Mouse (Mus musculus) midbrain, embryonic 13.5 days (tissue): ENCODE results near the gene Tmeff2. TPM values are rescaled to one million over a fixed set of nuclear protein-coding genes. Genes with fewer than 3 reads are reported as not detected.

Experiments used
- ATAC-seq: fragments of 200-750 bp; cut with Nextera tagmentation; 2 replicates; pipeline ENCODE4 v1.8.0; 2017; ENCODE audit warnings: mild to moderate bottlenecking, moderate TSS enrichment, moderate library complexity
- H3K27ac ChIP-seq: fragments of 300-500 bp; sonication (generic); 2 replicates; pipeline ENCODE4 v1.5.1; 2015; ENCODE audit warnings: inconsistent platforms, mild to moderate bottlenecking, moderate library complexity
- H3K27me3 ChIP-seq: fragments of 300-500 bp; sonication (generic); 2 replicates; pipeline ENCODE4 v1.6.1; 2015; ENCODE audit warnings: mild to moderate bottlenecking, inconsistent platforms
- H3K36me3 ChIP-seq: fragments of 300-500 bp; sonication (generic); 2 replicates; pipeline ENCODE4 v1.6.1; 2015; ENCODE audit warnings: mild to moderate bottlenecking, inconsistent platforms
- H3K4me1 ChIP-seq: fragments of 300-500 bp; sonication (generic); replicated peaks from 2 replicates; pipeline ENCODE4 v1.6.1; 2015; ENCODE audit warnings: inconsistent platforms
- H3K4me2 ChIP-seq: fragments of 300-500 bp; sonication (generic); replicated peaks from 2 replicates; pipeline ENCODE4 v1.6.1; 2015; ENCODE audit warnings: moderate library complexity, mild to moderate bottlenecking, inconsistent platforms
- H3K4me3 ChIP-seq: fragments of 300-500 bp; sonication (generic); replicated peaks from 2 replicates; pipeline ENCODE4 v1.5.1; 2015; ENCODE audit warnings: mild to moderate bottlenecking, inconsistent platforms
- H3K9ac ChIP-seq: fragments of 300-500 bp; sonication (generic); replicated peaks from 2 replicates; pipeline ENCODE4 v1.6.1; 2015; ENCODE audit warnings: mild to moderate bottlenecking, inconsistent platforms
- H3K9me3 ChIP-seq: fragments of 300-500 bp; sonication (generic); 2 replicates; pipeline ENCODE4 v1.6.1; 2016; ENCODE audit warnings: mild to moderate bottlenecking, inconsistent platforms
- WGBS: fragments of 180-500 bp; shearing (Covaris S2); methylation state at CpG from one replicate; pipeline ENCODE4 v1.1.7; 2015; 5-methylcytosine and 5-hydroxymethylcytosine counted together
- polyA plus RNA-seq: library from polyadenylated mRNA; unstranded; fragments of >200 nt; fragmentation: Nextera tagmentation; extraction: Ambion mirVana; gene quantifications from 2 replicates; pipeline ENCODE4 v1.2.1, GENCODE M21; 2015

Tmeff2 gene
- polyA plus RNA-seq, 1 experiment from 2014 or later, result 41.2 TPM

GRCm38 (mm10) chr1:51126425-51126765 lies 225.9 kb downstream of the Tmeff2 start:
- Histone ChIP-seq H3K4me2 (no peak overlapping the region), H3K4me1 (peaks cover 3% of the 10 kb centered on the region; the same call in 1 of the 2 replicates), H3K9ac (no peak overlapping the region), H3K27me3 (no peaks in the 10 kb centered on the region), H3K36me3 (no peaks in the 10 kb centered on the region), H3K4me3 (no peak overlapping the region), H3K9me3 (no peaks in the 10 kb centered on the region), H3K27ac (no peak overlapping the region)
- no peak for ATAC-seq
- WGBS, result 52% methylated on average over 5 of the region's 5 CpGs

- Histone ChIP-seq H3K4me3 (no peak overlapping the region), H3K9me3 (no peaks in the 10 kb centered on the region), H3K36me3 (no peaks in the 10 kb centered on the region), H3K4me2 (no peak overlapping the region), H3K4me1 (no peaks in the 10 kb centered on the region), H3K27me3 (peaks cover 6% of the 10 kb centered on the region; the same call in 1 of the 2 replicates), H3K9ac (no peak overlapping the region), H3K27ac (no peak overlapping the region)
- WGBS, result 83% methylated on average over 2 of the region's 2 CpGs
- no peak for ATAC-seq
Measured at GRCm38 (mm10) chr1:51136792-51137191, 236.3 kb downstream of the Tmeff2 start.

- Histone ChIP-seq H3K4me1 (no peaks in the 10 kb centered on the region), H3K36me3 (no peaks in the 10 kb centered on the region), H3K27ac (no peak overlapping the region), H3K9ac (no peak overlapping the region), H3K9me3 (no peaks in the 10 kb centered on the region), H3K27me3 (peaks cover 12% of the 10 kb centered on the region; the same call in 1 of the 2 replicates), H3K4me2 (no peak overlapping the region), H3K4me3 (no peak overlapping the region)
- ATAC-seq, result no peak
- WGBS, result 83% methylated on average over 10 of the region's 10 CpGs
Measured at GRCm38 (mm10) chr1:51139605-51140004, 239.2 kb downstream of the Tmeff2 start.

- Histone ChIP-seq H3K9me3 (no peaks in the 10 kb centered on the region), H3K27ac (no peak overlapping the region), H3K4me2 (no peak overlapping the region), H3K4me3 (no peak overlapping the region), H3K36me3 (no peaks in the 10 kb centered on the region), H3K9ac (no peak overlapping the region), H3K4me1 (no peaks in the 10 kb centered on the region), H3K27me3 (peaks cover 7% of the 10 kb centered on the region; the same call in 1 of the 2 replicates)
- 94% methylated on average over 1 of the region's 1 CpGs for WGBS
- ATAC-seq, result no peak
Measured at GRCm38 (mm10) chr1:51141381-51141780, 240.9 kb downstream of the Tmeff2 start.

GRCm38 (mm10) chr1:51142729-51143128 lies 242.3 kb downstream of the Tmeff2 start:
- Histone ChIP-seq H3K4me3 (no peak overlapping the region), H3K9me3 (no peaks in the 10 kb centered on the region), H3K9ac (no peak overlapping the region), H3K4me2 (no peak overlapping the region), H3K4me1 (no peaks in the 10 kb centered on the region), H3K27ac (no peak overlapping the region), H3K27me3 (peaks cover 7% of the 10 kb centered on the region; the same call in 1 of the 2 replicates), H3K36me3 (no peaks in the 10 kb centered on the region)
- 91% methylated on average over 3 of the region's 3 CpGs for WGBS
- no peak for ATAC-seq

- Histone ChIP-seq H3K9ac (no peak overlapping the region), H3K27me3 (peaks cover 7% of the 10 kb centered on the region; the same call in 1 of the 2 replicates), H3K27ac (no peak overlapping the region), H3K4me1 (peaks cover 7% of the 10 kb centered on the region), H3K9me3 (no peaks in the 10 kb centered on the region), H3K36me3 (no peaks in the 10 kb centered on the region), H3K4me3 (no peak overlapping the region), H3K4me2 (no peak overlapping the region)
- 92% methylated on average over 4 of the region's 4 CpGs for WGBS
- no peak for ATAC-seq
Measured at GRCm38 (mm10) chr1:51145693-51146092, 245.2 kb downstream of the Tmeff2 start.

- Histone ChIP-seq H3K9me3 (no peaks in the 10 kb centered on the region), H3K27me3 (no peaks in the 10 kb centered on the region; the same call in 1 of the 2 replicates), H3K27ac (0 out of 2 replicates have a peak overlapping the region, but pooled peaks have one; percentile 47), H3K36me3 (no peaks in the 10 kb centered on the region), H3K4me1 (peaks cover 7% of the 10 kb centered on the region), H3K4me2 (no peak overlapping the region), H3K4me3 (no peak overlapping the region), H3K9ac (no peak overlapping the region)
- no peak for ATAC-seq
- 66% methylated on average over 9 of the region's 9 CpGs for WGBS
Measured at GRCm38 (mm10) chr1:51148481-51149137, 248.2 kb downstream of the Tmeff2 start.

GRCm38 (mm10) chr1:51149488-51149887 lies 249.0 kb downstream of the Tmeff2 start:
- WGBS, result 47% methylated on average over 4 of the region's 4 CpGs
- H3K27ac ChIP-seq, result no peak overlapping the region

GRCm38 (mm10) chr1:51149890-51150289 lies 249.4 kb downstream of the Tmeff2 start:
- H3K4me2 ChIP-seq, result no peak overlapping the region
- no peaks in the 10 kb centered on the region for H3K9me3 ChIP-seq
- H3K9ac ChIP-seq, result no peak overlapping the region
- no peak for ATAC-seq
- H3K36me3 ChIP-seq, result no peaks in the 10 kb centered on the region
- H3K4me1 ChIP-seq, result peaks cover 7% of the 10 kb centered on the region
- no peak overlapping the region for H3K27ac ChIP-seq
- H3K4me3 ChIP-seq, result no peak overlapping the region
- WGBS, result 85% methylated on average over 1 of the region's 1 CpGs
- H3K27me3 ChIP-seq, result no peaks in the 10 kb centered on the region

More at GRCm38 (mm10) chr1:51149488-51149887, 249.0 kb downstream of the Tmeff2 start:
- H3K4me2 ChIP-seq, result no peak overlapping the region
- no peak for ATAC-seq
- no peak overlapping the region for H3K9ac ChIP-seq
- H3K27me3 ChIP-seq, result no peaks in the 10 kb centered on the region
- peaks cover 7% of the 10 kb centered on the region for H3K4me1 ChIP-seq
- no peaks in the 10 kb centered on the region for H3K9me3 ChIP-seq
- H3K36me3 ChIP-seq, result no peaks in the 10 kb centered on the region
- no peak overlapping the region for H3K4me3 ChIP-seq

- Histone ChIP-seq H3K9me3 (no peaks in the 10 kb centered on the region), H3K27ac (no peak overlapping the region), H3K4me2 (no peak overlapping the region), H3K4me3 (no peak overlapping the region), H3K27me3 (no peaks in the 10 kb centered on the region), H3K4me1 (peaks cover 7% of the 10 kb centered on the region), H3K9ac (no peak overlapping the region), H3K36me3 (no peaks in the 10 kb centered on the region)
- no peak for ATAC-seq
- WGBS, result 41% methylated on average over 2 of the region's 2 CpGs
Measured at GRCm38 (mm10) chr1:51152017-51152416, 251.6 kb downstream of the Tmeff2 start.

- Histone ChIP-seq H3K4me1 (peaks cover 7% of the 10 kb centered on the region), H3K36me3 (no peaks in the 10 kb centered on the region), H3K9me3 (no peaks in the 10 kb centered on the region), H3K4me2 (no peak overlapping the region), H3K27me3 (no peaks in the 10 kb centered on the region), H3K27ac (no peak overlapping the region), H3K4me3 (no peak overlapping the region), H3K9ac (no peak overlapping the region)
- WGBS, result 9% methylated on average over 5 of the region's 5 CpGs
- no peak for ATAC-seq
Measured at GRCm38 (mm10) chr1:51152856-51153255, 252.4 kb downstream of the Tmeff2 start.

GRCm38 (mm10) chr1:51184276-51184675 lies 283.8 kb downstream of the Tmeff2 start:
- no peak overlapping the region for H3K4me2 ChIP-seq
- no peak overlapping the region for H3K9ac ChIP-seq
- no peaks in the 10 kb centered on the region for H3K4me1 ChIP-seq
- 0 out of 2 replicates have a peak, but pooled peaks cover 2% of the 10 kb centered on the region for H3K36me3 ChIP-seq
- no peak for ATAC-seq
- no peaks in the 10 kb centered on the region for H3K27me3 ChIP-seq
- H3K27ac ChIP-seq, result no peak overlapping the region
- H3K9me3 ChIP-seq, result no peaks in the 10 kb centered on the region
- WGBS, result 89% methylated on average over 2 of the region's 2 CpGs
- H3K4me3 ChIP-seq, result no peak overlapping the region

GRCm38 (mm10) chr1:51189008-51189407 lies 288.6 kb downstream of the Tmeff2 start:
- Histone ChIP-seq H3K4me2 (no peak overlapping the region), H3K27me3 (no peaks in the 10 kb centered on the region), H3K9ac (no peak overlapping the region), H3K4me3 (no peak overlapping the region), H3K36me3 (no peaks in the 10 kb centered on the region), H3K4me1 (no peaks in the 10 kb centered on the region), H3K27ac (no peak overlapping the region), H3K9me3 (no peaks in the 10 kb centered on the region)
- 93% methylated on average over 5 of the region's 5 CpGs for WGBS
- no peak for ATAC-seq
